Mouse (Mus musculus) ES-E14 (cell line): ENCODE measurements around the gene Hspb7.

ENCODE experiments used
- CHD2 ChIP-seq: IDR thresholded peaks from 2 replicates; pipeline ENCODE4 v1.6.1; 2014; ENCODE audit warnings: mild to moderate bottlenecking, low read depth, low read length, inconsistent platforms
- ZC3H11A ChIP-seq: IDR thresholded peaks from 2 replicates; pipeline ENCODE4 v1.6.1; 2012; ENCODE audit warnings: low read depth, mild to moderate bottlenecking, inconsistent platforms, low read length, borderline replicate concordance

DNA sequence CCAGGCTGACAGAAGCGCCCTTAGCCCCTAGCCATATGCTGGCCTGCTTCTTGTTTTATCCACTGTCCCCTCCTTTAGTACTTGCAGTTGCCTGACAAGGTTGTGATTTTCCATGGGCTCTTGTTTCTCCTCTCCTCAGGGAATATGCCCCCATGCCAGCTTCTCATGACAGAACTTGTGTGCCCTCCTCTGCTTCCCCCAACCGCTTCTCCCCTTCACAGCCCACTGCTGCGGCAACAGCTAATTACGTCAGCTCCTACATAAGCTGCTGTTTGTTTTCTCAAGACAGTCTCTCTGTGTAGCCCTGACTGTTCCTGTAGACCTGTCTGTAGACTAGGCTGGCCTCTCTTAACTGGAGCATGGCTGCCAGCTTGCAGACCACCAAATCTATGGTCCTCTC lies 34.9 kb downstream of the Hspb7 start:
- no peak for TF ChIP-seq ZC3H11A
- no peak for TF ChIP-seq CHD2
